Mouse (Mus musculus) neural tube, embryonic 12.5 days (tissue): Measurements from ENCODE around the gene BC034090. TPM values are rescaled to one million over a fixed set of nuclear protein-coding genes. Genes with fewer than 3 reads are reported as not detected.

Source experiments
- ATAC-seq: fragments of 200-750 bp; cut with Nextera tagmentation; 2 replicates; pipeline ENCODE4 v1.8.0; 2017; ENCODE audit warnings: low read depth, mild to moderate bottlenecking, moderate TSS enrichment, moderate library complexity; ENCODE audit not compliant: low FRiP score
- H3K27ac ChIP-seq: fragments of 300-500 bp; sonication (generic); 2 replicates; pipeline ENCODE4 v1.5.1; 2016
- H3K27me3 ChIP-seq: fragments of 300-500 bp; sonication (generic); replicated peaks from 2 replicates; pipeline ENCODE4 v1.6.1; 2016; ENCODE audit warnings: mild to moderate bottlenecking
- H3K36me3 ChIP-seq: fragments of 300-500 bp; sonication (generic); 2 replicates; pipeline ENCODE4 v1.6.1; 2016; ENCODE audit warnings: mild to moderate bottlenecking
- H3K4me1 ChIP-seq: fragments of 300-500 bp; sonication (generic); 2 replicates; pipeline ENCODE4 v1.6.1; 2016
- H3K4me2 ChIP-seq: fragments of 300-500 bp; sonication (generic); replicated peaks from 2 replicates; pipeline ENCODE4 v1.6.1; 2016; ENCODE audit warnings: mild to moderate bottlenecking
- H3K4me3 ChIP-seq: fragments of 300-500 bp; sonication (generic); 2 replicates; pipeline ENCODE4 v1.5.1; 2016
- H3K9ac ChIP-seq: fragments of 300-500 bp; sonication (generic); 2 replicates; pipeline ENCODE4 v1.6.1; 2016; ENCODE audit warnings: mild to moderate bottlenecking
- H3K9me3 ChIP-seq: fragments of 300-500 bp; sonication (generic); 2 replicates; pipeline ENCODE4 v1.6.1; 2016; ENCODE audit warnings: mild to moderate bottlenecking
- WGBS: fragments of 180-500 bp; shearing (Covaris S2); methylation state at CpG from one replicate; pipeline ENCODE4 v1.1.7; 2016; 5-methylcytosine and 5-hydroxymethylcytosine counted together
- polyA plus RNA-seq: library from polyadenylated mRNA; unstranded; fragments of >200 nt; fragmentation: Nextera tagmentation; extraction: Ambion mirVana; gene quantifications from 2 replicates; pipeline ENCODE4 v1.2.1, GENCODE M21; 2016

The BC034090 gene
- polyA plus RNA-seq: 6.7 and 8.1 TPM in 2 replicates

DNA sequence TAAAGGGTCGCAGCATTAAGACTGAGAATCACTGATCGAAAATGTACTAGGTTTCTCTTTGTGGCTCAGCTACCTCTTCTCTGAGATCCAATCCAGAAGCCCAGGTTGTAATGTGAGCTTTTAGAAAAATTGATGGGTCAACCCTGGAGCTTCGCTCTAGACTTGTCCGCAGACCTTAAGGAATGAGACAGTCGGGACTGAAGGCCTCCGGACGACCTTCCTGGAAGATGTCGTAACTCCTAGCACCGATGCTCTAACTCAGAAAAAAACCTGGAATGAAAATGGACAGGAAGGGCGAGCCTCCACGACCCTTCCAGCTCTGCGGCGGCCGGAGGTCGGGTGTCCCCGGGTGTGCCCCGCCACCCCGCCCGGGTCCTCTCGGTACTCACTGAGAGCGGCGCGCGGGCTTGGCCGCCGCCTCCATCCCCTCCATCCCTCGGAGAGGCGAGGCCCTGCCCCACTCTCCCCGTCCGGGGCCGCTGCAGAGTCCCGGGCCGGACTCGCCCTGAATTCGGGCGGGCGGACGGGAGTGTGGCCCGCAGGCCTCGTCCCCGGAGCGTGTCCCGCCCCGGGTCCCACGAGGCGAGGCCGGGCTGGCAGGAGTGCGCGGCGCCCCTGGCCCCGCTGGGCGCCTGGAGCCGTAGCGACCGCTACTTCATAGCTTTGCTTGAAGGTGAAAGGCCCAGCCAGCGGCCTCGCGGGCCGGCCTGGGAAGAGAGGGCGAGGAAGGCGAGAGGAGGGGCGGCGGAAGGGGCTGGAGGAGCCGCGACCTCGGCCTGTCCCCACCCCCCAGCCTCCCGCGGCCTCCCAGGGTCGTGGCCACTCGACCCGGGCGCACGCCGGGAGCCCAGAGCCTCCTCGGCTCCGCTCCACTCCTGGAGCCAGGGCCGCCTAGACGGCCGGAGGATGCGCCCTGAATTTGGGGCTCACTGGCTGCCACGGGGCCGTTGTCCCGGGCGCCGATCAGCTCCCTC, at the start of gene BC034090:
Gene BC034090 (minus strand): TSS at position 648 of the 974 bp plus-strand sequence.
- H3K4me2 ChIP-seq: peak within 1 kb of the TSS; percentile 92
- 2% methylated on average over 84 of the region's 85 CpGs for WGBS
- H3K9ac ChIP-seq: peak within 1 kb of the TSS; percentile 77
- H3K36me3 ChIP-seq: no peaks in the 10 kb centered on the region
- H3K4me3 ChIP-seq: peak within 1 kb of the TSS; percentile 48
- ATAC-seq: peak; percentile 85
- peaks cover 16% of the 10 kb centered on the region for H3K4me1 ChIP-seq
- no peak within 1 kb of the TSS for H3K27ac ChIP-seq
- peaks cover 5% of the 10 kb centered on the region; the same call in 1 of the 2 replicates for H3K27me3 ChIP-seq
- H3K9me3 ChIP-seq: no peaks in the 10 kb centered on the region

DNA sequence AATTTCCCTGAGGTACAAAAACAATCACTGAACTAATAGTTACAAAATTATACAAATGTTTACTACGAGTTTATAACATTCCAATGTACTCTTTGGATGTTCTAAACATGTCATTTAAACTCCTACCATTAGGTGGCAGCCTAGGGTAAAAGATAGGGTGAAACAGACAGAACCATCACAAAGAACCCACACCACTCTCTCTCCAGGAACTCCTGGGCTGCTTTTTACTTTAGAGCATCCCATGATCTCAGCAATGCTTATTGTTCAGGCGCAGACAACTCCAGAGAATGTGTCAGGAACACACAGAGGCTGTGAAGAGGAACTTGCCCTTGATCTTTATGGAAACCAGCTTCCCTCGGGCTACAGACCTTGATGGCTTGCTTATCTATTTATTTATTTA, 49.2 kb upstream of the BC034090 start:
- Histone ChIP-seq H3K4me2 (no peak overlapping the region), H3K27ac (no peak overlapping the region), H3K9me3 (no peaks in the 10 kb centered on the region), H3K9ac (no peak overlapping the region), H3K36me3 (peaks cover 17% of the 10 kb centered on the region), H3K27me3 (no peaks in the 10 kb centered on the region), H3K4me3 (no peak overlapping the region), H3K4me1 (no peaks in the 10 kb centered on the region)
- 18% methylated on average over 3 of the region's 3 CpGs for WGBS
- ATAC-seq: 0 out of 2 replicates have a peak, but pooled peaks have one; percentile 48

DNA sequence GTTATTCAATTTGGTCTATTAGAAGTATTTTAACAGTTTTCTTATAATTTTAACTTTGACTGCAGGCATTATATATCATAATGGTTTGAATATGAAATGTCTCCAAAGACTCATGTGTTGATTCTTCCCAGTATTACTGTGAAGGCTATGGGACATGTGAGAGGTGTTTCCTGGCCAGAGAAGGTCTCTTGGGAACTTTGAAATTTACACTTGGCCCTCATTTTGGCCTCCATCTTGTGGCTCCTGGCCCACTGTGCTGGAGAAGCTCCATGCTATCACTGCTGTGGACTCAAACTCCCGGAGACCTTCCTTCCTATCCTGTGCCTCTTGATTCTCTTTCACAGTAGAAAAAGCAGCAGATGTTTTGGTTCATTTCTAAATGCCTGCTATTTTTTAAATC, 45.2 kb upstream of the BC034090 start:
- Histone ChIP-seq H3K27ac (no peak overlapping the region), H3K4me2 (no peak overlapping the region), H3K27me3 (no peaks in the 10 kb centered on the region), H3K4me3 (no peak overlapping the region), H3K9me3 (no peaks in the 10 kb centered on the region), H3K9ac (no peak overlapping the region), H3K36me3 (peaks cover 37% of the 10 kb centered on the region), H3K4me1 (no peaks in the 10 kb centered on the region)
- ATAC-seq: no peak
- WGBS: 96% methylated on average over 1 of the region's 1 CpGs

DNA sequence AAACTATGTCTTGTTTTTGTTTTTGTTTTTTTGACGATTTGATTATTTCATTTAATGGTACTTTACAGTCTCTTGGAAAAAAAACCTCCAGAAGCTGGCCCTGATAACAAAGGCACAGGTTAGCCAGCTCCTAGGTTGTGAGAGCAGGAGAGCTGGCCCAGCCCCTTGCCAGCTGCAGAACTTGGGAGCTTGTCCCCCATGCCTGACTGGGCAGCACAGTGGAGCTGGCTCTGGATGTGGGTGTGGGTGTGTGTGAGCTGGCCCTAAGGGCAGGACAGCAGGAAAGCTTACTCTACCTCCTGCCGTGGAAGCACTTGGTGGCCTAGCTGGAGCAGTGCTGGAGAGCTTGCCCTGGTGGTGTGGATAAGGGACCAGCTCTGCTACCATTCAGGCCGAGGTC, 43.8 kb upstream of the BC034090 start:
- Histone ChIP-seq H3K27ac (no peak overlapping the region), H3K27me3 (no peaks in the 10 kb centered on the region), H3K4me3 (no peak overlapping the region), H3K4me1 (no peaks in the 10 kb centered on the region), H3K9me3 (no peaks in the 10 kb centered on the region), H3K36me3 (peaks cover 41% of the 10 kb centered on the region), H3K9ac (no peak overlapping the region), H3K4me2 (no peak overlapping the region)
- 88% methylated on average over 3 of the region's 3 CpGs for whole genome bisulfite sequencing
- no peak for ATAC-seq

DNA sequence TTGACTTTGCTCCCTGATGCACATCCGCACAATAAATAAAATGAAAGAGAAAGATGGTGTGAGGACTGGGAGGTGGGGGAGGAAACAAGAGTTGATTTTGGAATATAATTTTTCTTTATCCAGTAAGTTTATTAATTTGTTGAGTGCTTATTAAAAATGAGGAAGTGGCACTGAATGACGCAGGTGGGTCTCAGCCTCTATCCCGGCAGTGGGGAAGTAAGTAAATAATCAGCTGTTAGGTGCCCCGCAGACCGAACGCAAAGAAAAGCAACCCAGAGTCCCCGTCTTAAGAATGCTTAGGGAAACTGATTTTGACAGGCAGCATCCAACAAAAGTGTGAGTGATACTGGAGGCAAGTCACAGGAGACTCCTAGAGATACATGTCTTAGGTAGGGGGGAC, 39.6 kb upstream of the BC034090 start:
- H3K4me2 ChIP-seq: no peak overlapping the region
- no peaks in the 10 kb centered on the region for H3K4me1 ChIP-seq
- no peaks in the 10 kb centered on the region for H3K27me3 ChIP-seq
- H3K36me3 ChIP-seq: peaks cover 37% of the 10 kb centered on the region
- H3K9me3 ChIP-seq: no peaks in the 10 kb centered on the region
- no peak overlapping the region for H3K4me3 ChIP-seq
- no peak overlapping the region for H3K9ac ChIP-seq
- WGBS: 87% methylated on average over 7 of the region's 7 CpGs
- no peak for ATAC-seq
- H3K27ac ChIP-seq: no peak overlapping the region

DNA sequence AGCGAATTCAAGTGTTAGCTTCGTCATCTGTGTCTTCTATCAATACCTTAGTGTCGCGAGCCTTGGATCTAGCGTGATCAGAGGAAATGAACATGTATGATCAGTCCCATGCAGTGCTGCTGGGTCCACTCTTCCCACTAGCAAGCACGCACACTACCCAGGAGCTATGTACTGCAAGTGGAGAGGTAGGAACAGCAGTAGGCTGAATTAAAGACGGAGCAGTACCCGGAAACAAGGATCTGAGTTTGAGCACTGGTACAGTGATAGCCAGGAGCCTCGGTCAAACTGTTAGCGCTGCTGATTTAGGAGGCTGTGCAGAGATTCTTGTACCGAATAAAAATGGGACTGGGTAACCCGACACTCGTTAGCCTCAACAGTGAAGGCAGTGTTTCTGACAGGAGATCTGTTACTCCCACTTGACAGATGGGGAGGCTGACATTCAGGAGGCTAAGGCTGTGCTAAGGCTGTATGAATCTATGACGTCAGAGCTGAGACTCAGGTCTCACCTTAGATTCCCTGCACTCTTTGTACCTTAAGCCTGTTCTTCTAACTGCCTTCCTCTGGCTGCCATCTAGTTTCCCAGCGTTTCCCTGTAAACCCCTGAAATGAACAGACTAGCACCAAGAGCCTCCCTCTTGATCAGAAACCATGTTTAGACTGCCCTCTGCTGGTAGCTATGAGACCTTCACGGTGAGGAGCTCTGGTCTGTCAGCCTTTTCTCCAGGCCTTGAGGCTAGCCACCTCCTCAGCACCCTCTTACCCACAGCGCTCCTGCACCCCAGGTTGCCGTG, 37.0 kb upstream of the BC034090 start:
- ATAC-seq: peak; percentile 78
- H3K27ac ChIP-seq: no peak overlapping the region
- WGBS: 62% methylated on average over 18 of the region's 18 CpGs

DNA sequence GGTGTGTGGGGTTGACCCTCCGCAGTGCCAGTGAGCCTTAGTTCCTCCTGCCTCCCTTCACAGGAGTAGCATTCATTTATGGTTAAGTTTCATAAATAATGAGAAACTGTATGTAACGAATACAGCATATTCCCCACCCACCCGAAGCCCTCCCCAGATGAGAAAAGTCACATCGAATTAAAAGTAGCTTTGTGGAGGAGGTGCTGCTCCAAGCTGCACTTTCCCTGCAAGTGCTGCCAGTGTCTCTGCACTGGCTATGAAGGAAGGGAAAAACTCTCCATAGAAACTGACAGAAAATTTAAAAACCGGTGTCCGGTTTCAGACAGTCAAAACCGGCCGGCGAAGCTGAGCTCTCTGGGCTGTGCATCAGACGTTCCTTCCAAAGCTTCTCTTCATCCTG, 36.1 kb upstream of the BC034090 start:
- H3K27ac ChIP-seq: no peak overlapping the region
- no peaks in the 10 kb centered on the region for H3K27me3 ChIP-seq
- no peaks in the 10 kb centered on the region for H3K9me3 ChIP-seq
- no peak overlapping the region for H3K9ac ChIP-seq
- ATAC-seq: no peak
- WGBS: 86% methylated on average over 10 of the region's 10 CpGs
- 0 out of 2 replicates have a peak, but pooled peaks cover 3% of the 10 kb centered on the region for H3K4me1 ChIP-seq
- H3K4me3 ChIP-seq: no peak overlapping the region
- H3K36me3 ChIP-seq: peaks cover 16% of the 10 kb centered on the region
- no peak overlapping the region for H3K4me2 ChIP-seq

More for the DNA sequence above, 37.0 kb upstream of the BC034090 start:
- no peaks in the 10 kb centered on the region for H3K9me3 ChIP-seq
- H3K36me3 ChIP-seq: peaks cover 16% of the 10 kb centered on the region
- no peak overlapping the region for H3K4me3 ChIP-seq
- no peak overlapping the region for H3K9ac ChIP-seq
- H3K27me3 ChIP-seq: no peaks in the 10 kb centered on the region
- no peak overlapping the region for H3K4me2 ChIP-seq
- H3K4me1 ChIP-seq: 0 out of 2 replicates have a peak, but pooled peaks cover 3% of the 10 kb centered on the region

DNA sequence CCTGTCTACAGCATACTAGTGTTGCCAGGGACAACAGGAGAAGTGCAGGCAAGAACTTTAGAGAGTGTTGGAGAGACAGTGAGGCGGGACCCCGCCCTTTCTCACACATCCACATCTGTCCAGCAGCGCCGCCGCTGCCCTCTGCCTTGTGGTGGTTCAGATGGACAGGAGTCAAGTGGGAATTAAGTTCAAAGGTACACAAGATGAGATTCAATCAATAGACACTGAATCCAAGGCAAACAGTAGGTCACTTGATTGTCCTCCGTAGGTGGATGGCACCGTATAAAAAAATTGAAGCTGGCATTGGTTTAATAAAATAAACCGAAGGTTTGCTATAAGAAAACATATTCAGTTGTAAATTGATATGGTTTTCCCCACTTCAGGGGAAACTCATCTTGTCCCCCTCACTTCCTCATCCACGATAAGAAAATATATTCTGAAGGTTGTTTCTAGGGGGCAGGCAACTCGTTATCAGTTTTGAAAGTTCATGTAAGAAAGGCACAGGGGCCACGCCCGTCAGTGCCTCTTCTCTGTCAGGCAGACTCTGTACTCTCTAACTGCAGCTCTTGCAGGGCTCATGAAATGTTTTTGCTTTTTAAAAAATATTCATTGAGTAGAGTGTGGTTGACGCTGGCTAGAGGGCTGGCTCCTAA, 32.3 kb upstream of the BC034090 start:
- no peaks in the 10 kb centered on the region for H3K9me3 ChIP-seq
- 79% methylated on average over 13 of the region's 13 CpGs for WGBS
- H3K4me2 ChIP-seq: no peak overlapping the region
- H3K27ac ChIP-seq: no peak overlapping the region
- peaks cover 6% of the 10 kb centered on the region; the same call in 1 of the 2 replicates for H3K36me3 ChIP-seq
- 0 out of 2 replicates have a peak, but pooled peaks cover 3% of the 10 kb centered on the region for H3K4me1 ChIP-seq
- no peak overlapping the region for H3K9ac ChIP-seq
- ATAC-seq: no peak
- H3K4me3 ChIP-seq: no peak overlapping the region
- H3K27me3 ChIP-seq: no peaks in the 10 kb centered on the region

DNA sequence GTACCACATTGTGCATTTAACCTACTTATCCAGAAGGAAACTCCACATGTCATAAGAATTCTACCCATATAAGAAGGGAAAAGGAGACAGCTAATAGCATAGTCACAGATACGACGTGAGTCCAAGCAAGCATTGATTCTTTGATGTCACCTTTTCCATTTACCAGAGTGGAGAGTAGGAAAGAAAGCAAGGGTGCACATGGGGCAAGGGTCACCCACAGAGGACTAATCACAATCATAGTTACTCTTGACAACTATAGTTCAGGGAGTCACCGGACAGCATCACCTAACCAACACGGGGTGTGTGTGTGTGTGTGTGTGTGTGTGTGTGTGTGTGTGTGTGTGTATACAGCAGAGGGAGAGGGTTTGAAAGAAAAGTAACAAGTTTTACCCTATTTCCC, 31.5 kb upstream of the BC034090 start:
- Histone ChIP-seq H3K9ac (no peak overlapping the region), H3K36me3 (peaks cover 2% of the 10 kb centered on the region; the same call in 1 of the 2 replicates), H3K4me3 (no peak overlapping the region), H3K27me3 (no peaks in the 10 kb centered on the region), H3K27ac (no peak overlapping the region), H3K9me3 (no peaks in the 10 kb centered on the region), H3K4me1 (0 out of 2 replicates have a peak, but pooled peaks cover 3% of the 10 kb centered on the region), H3K4me2 (no peak overlapping the region)
- WGBS: 81% methylated on average over 4 of the region's 4 CpGs
- no peak for ATAC-seq

DNA sequence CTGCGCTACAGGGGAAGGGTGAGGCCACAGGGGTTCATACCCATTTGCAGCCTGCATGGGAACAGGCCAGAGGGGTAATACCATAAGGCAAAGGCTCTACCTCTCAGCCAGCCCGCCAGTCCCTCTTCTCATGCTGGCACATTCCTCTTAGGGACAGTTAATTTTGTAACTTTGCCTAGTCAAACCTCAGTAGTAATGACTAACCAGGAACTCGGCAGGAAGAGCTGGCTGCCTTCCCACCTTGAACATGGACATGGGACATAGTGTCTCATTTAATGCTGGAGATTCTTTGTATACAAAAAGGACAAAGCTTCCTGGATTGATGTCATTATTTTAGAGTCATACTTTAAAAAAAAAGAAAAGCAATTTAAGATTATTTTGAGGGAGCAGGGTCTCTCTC, 30.7 kb upstream of the BC034090 start:
- Histone ChIP-seq H3K9ac (no peak overlapping the region), H3K36me3 (peaks cover 2% of the 10 kb centered on the region; the same call in 1 of the 2 replicates), H3K9me3 (no peaks in the 10 kb centered on the region), H3K4me3 (no peak overlapping the region), H3K27me3 (no peaks in the 10 kb centered on the region), H3K27ac (no peak overlapping the region), H3K4me2 (no peak overlapping the region), H3K4me1 (0 out of 2 replicates have a peak, but pooled peaks cover 3% of the 10 kb centered on the region)
- ATAC-seq: no peak
- WGBS: 88% methylated on average over 3 of the region's 3 CpGs

DNA sequence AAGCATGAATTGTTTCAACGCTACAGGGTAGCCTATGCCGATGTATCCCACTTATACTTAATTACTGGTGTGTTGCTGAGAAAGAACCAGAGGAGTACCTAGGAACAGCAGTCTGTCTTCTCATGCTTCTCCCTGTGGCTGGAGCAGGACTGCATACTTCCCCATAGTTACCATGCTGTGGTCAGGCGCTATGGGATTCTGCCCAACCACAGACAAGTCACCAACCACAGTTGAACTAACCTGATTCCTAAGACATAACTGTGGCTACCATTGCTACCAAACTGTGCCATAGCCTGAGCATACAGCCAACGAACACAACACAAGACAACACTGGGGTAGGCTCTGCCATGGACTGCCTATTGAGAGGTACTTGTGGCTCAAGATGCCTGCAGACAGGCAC, 28.7 kb upstream of the BC034090 start:
- ATAC-seq: no peak
- H3K4me2 ChIP-seq: no peak overlapping the region
- no peaks in the 10 kb centered on the region for H3K9me3 ChIP-seq
- no peaks in the 10 kb centered on the region for H3K27me3 ChIP-seq
- no peak overlapping the region for H3K9ac ChIP-seq
- H3K4me1 ChIP-seq: 0 out of 2 replicates have a peak, but pooled peaks cover 3% of the 10 kb centered on the region
- H3K27ac ChIP-seq: no peak overlapping the region
- H3K36me3 ChIP-seq: peaks cover 2% of the 10 kb centered on the region; the same call in 1 of the 2 replicates
- no peak overlapping the region for H3K4me3 ChIP-seq
- 88% methylated on average over 4 of the region's 4 CpGs for WGBS
